Mouse (Mus musculus) yolk sac, embryonic 10.5 days (tissue): ENCODE results near the gene Fam83b.
A peak's percentile ranks its signal among the peaks of the same experiment; 100 is the strongest.

Source experiments
- DNase-seq: peaks from one replicate; pipeline ENCODE4 v3.0.0-alpha.2; 2017; ENCODE audit warnings: low spot score

Gene Fam83b

GRCm38 (mm10) chr9:76566515-76567280 is at the start of gene Fam83b:
Gene Fam83b, minus strand, starts transcription at chr9:76567116.
- DNase-seq: peak; percentile 72

- DNase-seq: no peak
Observed at GRCm38 (mm10) chr9:76614165-76614564, 47.2 kb upstream of the Fam83b start.

- DNase-seq: no peak
Observed at GRCm38 (mm10) chr9:76603744-76604143, 36.8 kb upstream of the Fam83b start.

- DNase-seq: no peak
Observed at GRCm38 (mm10) chr9:76602874-76603273, 36.0 kb upstream of the Fam83b start.

- no peak for DNase-seq
Observed at GRCm38 (mm10) chr9:76597395-76597794, 30.5 kb upstream of the Fam83b start.

GRCm38 (mm10) chr9:76593841-76594240 is 26.9 kb upstream of the Fam83b start:
- no peak for DNase-seq

- DNase-seq: no peak
Observed at GRCm38 (mm10) chr9:76583943-76584342, 17.0 kb upstream of the Fam83b start.

- no peak for DNase-seq
Observed at GRCm38 (mm10) chr9:76581966-76582365, 15.1 kb upstream of the Fam83b start.

- DNase-seq: no peak
Observed at GRCm38 (mm10) chr9:76567281-76567655, 352 bp upstream of the Fam83b start.

GRCm38 (mm10) chr9:76565656-76566055 is 1.3 kb downstream of the Fam83b start:
- no peak for DNase-seq

GRCm38 (mm10) chr9:76564071-76564470 is 2.8 kb downstream of the Fam83b start:
- DNase-seq: no peak

GRCm38 (mm10) chr9:76562794-76563193 is 4.1 kb downstream of the Fam83b start:
- DNase-seq: no peak

GRCm38 (mm10) chr9:76559240-76559639 is 7.7 kb downstream of the Fam83b start:
- DNase-seq: no peak

- no peak for DNase-seq
Observed at GRCm38 (mm10) chr9:76553758-76554157, 13.2 kb downstream of the Fam83b start.

GRCm38 (mm10) chr9:76553115-76553514 is 13.8 kb downstream of the Fam83b start:
- DNase-seq: no peak

- no peak for DNase-seq
Observed at GRCm38 (mm10) chr9:76546714-76547113, 20.2 kb downstream of the Fam83b start.

GRCm38 (mm10) chr9:76540684-76541083 is 26.2 kb downstream of the Fam83b start:
- DNase-seq: no peak

- DNase-seq: no peak
Observed at GRCm38 (mm10) chr9:76539953-76540621, 26.8 kb downstream of the Fam83b start.

- no peak for DNase-seq
Observed at GRCm38 (mm10) chr9:76539271-76539670, 27.6 kb downstream of the Fam83b start.

GRCm38 (mm10) chr9:76536032-76536431 is 30.9 kb downstream of the Fam83b start:
- DNase-seq: peak; percentile 36

GRCm38 (mm10) chr9:76532403-76532802 is 34.5 kb downstream of the Fam83b start:
- DNase-seq: no peak

- DNase-seq: no peak
Observed at GRCm38 (mm10) chr9:76531368-76531767, 35.5 kb downstream of the Fam83b start.

GRCm38 (mm10) chr9:76525592-76525991 is 41.3 kb downstream of the Fam83b start:
- DNase-seq: no peak

GRCm38 (mm10) chr9:76523075-76523474 is 43.8 kb downstream of the Fam83b start:
- DNase-seq: no peak
